ENCODE assay signal across 8 mouse cellular contexts in the genomic region with DNA sequence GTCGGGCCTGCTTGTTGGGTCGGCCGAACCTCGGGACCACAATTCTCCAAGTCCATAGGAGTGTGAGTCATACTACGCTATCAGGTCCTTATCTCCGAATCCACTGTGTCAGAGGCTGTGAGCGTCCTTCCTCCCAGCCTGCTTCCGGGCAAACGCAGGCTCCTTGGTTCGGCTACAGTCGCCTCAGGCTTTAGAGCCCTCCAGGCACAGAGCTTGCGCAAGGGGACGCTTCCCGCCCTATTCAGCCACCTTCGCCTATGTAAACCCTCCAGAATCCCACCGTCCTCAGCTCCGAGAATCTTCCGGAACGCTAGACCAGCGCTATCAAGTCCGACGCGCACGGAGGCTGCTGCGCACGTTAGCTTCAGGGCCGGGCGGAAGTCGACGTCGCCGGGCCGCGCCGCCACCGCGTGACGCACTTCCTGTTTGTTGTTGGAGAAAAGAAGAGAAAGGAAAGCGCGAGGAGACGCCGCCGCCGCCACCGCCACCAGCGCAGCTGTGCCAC. TPM values are rescaled to one million over a fixed set of nuclear protein-coding genes. Genes with fewer than 3 reads are reported as not detected.
A peak's percentile ranks its signal among the peaks of the same experiment; 100 is the strongest.
DNase-seq lines count a peak whose midpoint lies in the region; ATAC-seq lines count a peak whose summit lies in the region.

Gene Dnajb6, plus strand, starts transcription at position 132 of the 505 bp plus-strand sequence.
Gene Gm5129, minus strand, starts transcription at position 380 of the 505 bp plus-strand sequence.

- H3K9ac ChIP-seq in hindbrain, embryonic 11.5 days (ENCODE audit: low read depth, low read length): peak within 1 kb of the TSS; percentile 74

- no peaks in the 10 kb centered on the region for H3K4me1 ChIP-seq in hindbrain, embryonic 11.5 days (replicated peaks; ENCODE audit: control insufficient read depth, insufficient read depth, low read length)

- under 1% methylated on average over 46 of the region's 46 CpGs for WGBS in hindbrain, embryonic 11.5 days

- peak within 1 kb of the TSS; percentile 98 for H3K4me3 ChIP-seq in hindbrain, embryonic 11.5 days (ENCODE audit: low read depth, low read length)

- no peaks in the 10 kb centered on the region for H3K36me3 ChIP-seq in hindbrain, embryonic 11.5 days (ENCODE audit: control insufficient read depth, insufficient read depth, low read length)

- no peaks in the 10 kb centered on the region for H3K27me3 ChIP-seq in hindbrain, embryonic 11.5 days (ENCODE audit: control insufficient read depth, insufficient read depth, low read length)

- peak within 1 kb of the TSS; percentile 83 for H3K4me2 ChIP-seq in hindbrain, embryonic 11.5 days (replicated peaks; ENCODE audit: low read depth, low read length)

- H3K9me3 ChIP-seq in hindbrain, embryonic 11.5 days (ENCODE audit: control insufficient read depth, low read length): no peaks in the 10 kb centered on the region

- H3K27ac ChIP-seq in hindbrain, embryonic 11.5 days (ENCODE audit: low read depth, low read length): peak within 1 kb of the TSS; percentile 94

- peak; percentile 96 for ATAC-seq in hindbrain, embryonic 11.5 days (ENCODE audit: low FRiP score)

- DNase-seq in MN1 (ENCODE audit: low spot score): peak; percentile 93
- peak; percentile 96 for DNase-seq in cerebellum, adult 9-10 months
- DNase-seq in frontal cortex, adult 2 months (ENCODE audit: extremely low spot score in 1 of 2, low spot score in 1 of 2): peak; percentile 94 to 99
- peak; percentile 96 for DNase-seq in hindbrain, embryonic 11.5 days (ENCODE audit: low spot score)
- peak; percentile 98 to 99 for DNase-seq in layer of hippocampus, postnatal 10 days (ENCODE audit: low spot score in 2 of 2)
- DNase-seq in lung, postnatal 10 days: peak; percentile 97
- DNase-seq in ovary, postnatal 36 days (ENCODE audit: low spot score): peak; percentile 97
- DNase-seq in thymus, postnatal 25 days: peak; percentile 98

RNA-seq across cellular contexts. Expression of gene Dnajb6, which starts in this region (rescaled TPM):
- polyA plus RNA-seq in frontal cortex, adult 2 months (2012; rRNA removed): 195 and 200 TPM in 2 replicates
- 231 and 251 TPM in 2 replicates for polyA plus RNA-seq in hindbrain, embryonic 11.5 days (2014; fragmentation: Nextera tagmentation; extraction: Ambion mirVana)
- total RNA-seq in layer of hippocampus, postnatal 10 days (2021): 100 to 1,000 TPM; 172 to 180 TPM

RNA-seq across cellular contexts. Expression of gene Gm5129, which starts in this region (rescaled TPM):
- polyA plus RNA-seq in frontal cortex, adult 2 months (2012; rRNA removed): not detected in 2 replicates
- polyA plus RNA-seq in hindbrain, embryonic 11.5 days (2014; fragmentation: Nextera tagmentation; extraction: Ambion mirVana): not detected in 2 replicates
- not detected for total RNA-seq in layer of hippocampus, postnatal 10 days (2021)

Comparison
In these comparisons a context has a peak if more than half of its experiments do, and no peak if none do; other contexts are left out.
1. Peak in every context shown above with its lines: DNase-seq, ATAC-seq, H3K4me3 ChIP-seq and H3K27ac ChIP-seq.